Mouse (Mus musculus): ENCODE results near the gene Lmo1. TPM values are rescaled to one million over a fixed set of nuclear protein-coding genes. Genes with fewer than 3 reads are reported as not detected.
"Not testable (repeated sequence)": the region's sequence is repeated elsewhere in the genome, so short reads cannot be mapped to it uniquely, and the experiment has no call there.

The Lmo1 gene
- total RNA-seq, 4 experiments from 2014 or later, result 2.1 to 3.7 (median 3.2) TPM

DNA sequence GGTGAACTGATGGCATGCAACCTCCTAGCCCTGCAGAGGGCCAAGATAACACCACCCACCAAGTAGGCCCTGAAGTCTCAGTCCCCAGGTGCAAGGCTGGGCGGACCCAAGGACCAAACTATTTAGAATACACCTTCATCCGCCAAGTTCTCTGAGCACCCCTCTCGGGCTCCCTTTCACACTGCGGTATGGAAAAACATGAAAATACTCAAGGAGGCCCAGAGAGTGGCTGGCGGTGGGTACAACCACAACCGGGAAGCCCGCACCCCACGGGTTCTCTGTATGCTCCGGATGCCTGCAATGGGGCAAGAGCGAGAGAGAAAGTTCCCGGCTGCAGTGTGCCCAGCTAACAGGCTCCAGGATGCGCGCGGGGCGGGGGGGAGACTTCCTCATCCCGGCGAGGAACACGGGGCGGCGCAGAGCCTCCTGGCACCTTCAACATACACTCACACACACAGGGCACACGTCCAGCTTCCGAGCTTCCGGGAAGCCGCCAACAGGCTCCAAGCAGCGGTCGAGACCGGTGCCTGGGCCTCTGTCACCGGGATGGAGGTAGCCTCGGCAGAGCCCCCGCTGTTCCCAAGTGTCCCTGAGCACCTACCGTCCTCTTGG, 564 bp downstream of the Lmo1 start:
- peak; percentile 38 for DNase-seq (ENCODE audit: low spot score)

DNA sequence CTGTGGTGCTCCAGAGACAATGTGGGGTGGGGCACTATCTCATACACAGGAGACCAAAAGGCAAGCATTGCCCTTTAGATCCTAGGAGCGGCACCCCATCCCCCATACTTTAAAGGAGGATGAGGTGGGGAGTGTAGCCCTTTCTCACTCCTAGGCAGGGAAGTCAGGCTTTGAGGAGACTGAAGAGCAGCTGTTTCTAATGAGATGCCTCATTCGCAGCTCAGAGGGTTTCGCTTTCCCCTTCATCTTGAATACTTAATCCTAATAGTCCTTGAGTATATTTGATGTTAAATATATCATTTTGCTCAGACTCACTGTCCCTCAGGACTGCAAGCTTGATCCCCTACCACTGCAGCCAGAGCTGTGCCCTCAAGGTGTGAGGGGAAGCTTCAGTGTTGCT, 3.1 kb downstream of the Lmo1 start:
- DNase-seq (ENCODE audit: low spot score), result no peak

DNA sequence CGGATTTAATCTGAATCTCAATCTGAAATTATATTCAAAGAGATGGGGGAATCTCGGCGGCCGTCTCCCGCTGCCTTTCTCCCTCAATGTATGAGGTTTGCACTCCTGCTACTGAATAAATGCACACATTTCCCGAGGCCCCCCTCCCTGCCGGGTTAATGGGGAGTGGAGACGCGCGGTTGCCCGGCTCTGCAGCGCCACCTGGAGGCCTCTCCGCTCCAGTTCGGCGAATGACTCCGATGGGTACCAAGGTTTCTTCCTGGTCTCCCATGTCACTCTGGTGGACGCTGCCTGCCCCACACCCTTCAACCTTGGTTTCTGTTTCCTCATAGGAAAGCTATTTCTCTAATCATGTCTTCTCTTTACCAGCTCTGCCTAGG, 4.6 kb downstream of the Lmo1 start:
- DNase-seq (ENCODE audit: low spot score), result peak; percentile 81

DNA sequence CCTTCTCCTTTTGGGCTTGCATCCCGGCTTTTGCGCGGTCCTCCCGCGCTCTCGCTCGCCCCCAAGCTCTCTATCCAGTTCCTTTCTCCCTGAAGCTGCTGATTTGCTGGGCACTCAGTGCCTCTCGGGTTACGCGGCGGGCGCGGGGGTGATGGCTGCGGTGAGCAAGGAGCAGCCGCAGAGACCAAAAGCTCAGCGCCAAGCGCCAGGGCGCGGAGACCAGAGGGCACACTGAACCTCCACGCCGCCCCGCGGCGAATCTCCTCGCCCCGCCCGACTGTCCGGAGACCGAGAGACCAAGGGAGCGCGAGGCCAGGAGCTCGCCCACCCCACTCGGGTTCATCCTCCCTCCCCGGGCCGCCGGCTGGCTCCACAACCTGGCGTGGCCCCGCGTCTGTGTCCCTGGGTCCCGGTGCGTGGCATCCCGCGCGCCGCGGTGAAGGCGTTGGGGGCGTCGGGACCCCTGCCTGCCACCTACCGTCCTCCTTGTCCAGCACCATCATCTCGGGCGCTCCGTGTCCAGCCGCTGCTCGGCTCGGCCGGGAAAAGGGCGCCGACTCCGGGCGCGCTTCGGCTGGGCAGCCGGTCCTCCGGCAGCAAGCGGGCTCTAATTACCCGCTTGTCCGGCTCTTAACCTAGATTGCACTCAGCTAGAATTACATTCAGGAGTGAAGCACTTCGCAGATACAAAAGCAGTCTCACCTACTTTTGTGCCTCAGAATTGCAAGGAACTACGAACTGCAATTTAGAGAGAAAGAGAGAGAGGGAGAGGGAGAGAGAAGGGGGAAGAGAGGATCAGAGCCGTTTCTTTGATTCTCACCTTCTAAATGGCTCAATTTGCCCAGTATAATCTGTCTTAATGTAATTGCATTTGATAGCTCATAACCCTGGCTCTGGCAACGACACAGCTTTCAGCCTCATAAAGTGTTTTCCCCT, 5.2 kb downstream of the Lmo1 start:
- DNase-seq (ENCODE audit: low spot score), result no peak

DNA sequence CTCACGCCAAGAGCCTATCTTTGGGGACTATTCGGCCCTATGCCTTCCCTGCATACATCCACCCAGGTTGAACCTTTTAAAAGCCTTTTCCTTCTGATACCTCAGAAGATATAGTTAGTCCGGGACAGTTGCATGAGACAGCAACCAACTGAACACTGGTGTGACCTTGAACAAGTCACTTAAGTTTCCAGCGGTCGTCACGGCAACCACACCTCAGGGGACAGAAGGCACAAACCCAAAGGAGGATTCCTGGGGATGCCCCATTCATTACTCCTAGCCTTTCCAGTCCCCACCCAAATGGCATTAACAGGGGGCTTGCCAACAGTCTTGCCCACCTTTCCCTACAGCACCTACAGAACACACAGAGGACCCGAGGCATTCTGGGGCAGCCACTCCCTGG, 6.3 kb downstream of the Lmo1 start:
- DNase-seq (ENCODE audit: low spot score), result no peak

DNA sequence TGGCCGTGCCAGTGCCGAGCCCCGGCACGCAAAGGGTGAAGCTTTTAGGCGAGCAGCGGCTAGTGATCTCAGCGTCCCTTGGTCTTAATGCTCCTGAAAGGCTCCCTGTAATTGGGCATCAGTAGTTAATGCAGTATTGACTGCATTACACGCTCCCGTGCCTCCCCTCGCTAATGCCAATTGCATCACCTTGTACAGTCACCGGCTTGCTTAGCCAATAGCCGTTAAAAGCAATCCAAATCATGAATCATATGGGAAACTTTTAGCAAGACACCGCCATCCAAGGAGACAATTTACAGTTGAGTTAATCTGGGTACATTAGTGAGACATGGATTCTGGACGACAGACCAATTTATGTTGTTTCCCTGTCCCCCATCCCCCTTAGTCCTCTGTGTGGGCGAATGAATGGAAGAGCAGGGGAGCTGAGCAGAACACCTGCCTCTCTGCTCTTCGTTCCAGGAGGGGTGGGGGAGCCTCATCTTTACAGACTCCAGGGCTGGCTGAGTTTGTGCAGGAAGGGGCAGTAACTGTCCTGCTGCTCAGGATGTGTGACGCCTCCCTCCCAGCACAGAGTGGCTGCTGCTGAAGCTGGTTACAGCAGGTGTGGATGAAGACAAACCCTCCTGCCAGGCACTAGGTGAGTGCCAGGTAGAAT, 8.9 kb downstream of the Lmo1 start:
- DNase-seq (ENCODE audit: low spot score), result no peak

DNA sequence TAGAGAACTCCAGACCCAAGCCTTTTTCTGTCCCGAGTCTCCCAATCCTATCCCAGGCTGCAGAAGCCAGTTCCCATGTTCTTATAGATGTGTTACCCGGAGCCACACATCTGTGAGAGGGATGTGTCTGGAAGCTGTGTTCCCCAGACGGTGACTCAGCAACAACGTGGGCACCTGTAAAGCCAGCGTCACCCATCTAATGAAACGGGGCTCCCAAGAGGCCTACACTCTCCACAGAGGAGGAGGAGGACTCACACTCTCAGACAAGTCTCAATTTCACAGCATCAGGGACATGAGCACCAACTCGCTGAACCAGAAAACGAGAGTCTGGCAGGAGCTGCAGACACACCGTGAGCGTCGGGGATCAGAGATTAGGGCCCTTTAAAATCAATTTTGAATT, 20.7 kb downstream of the Lmo1 start:
- no peak for DNase-seq (ENCODE audit: low spot score)

DNA sequence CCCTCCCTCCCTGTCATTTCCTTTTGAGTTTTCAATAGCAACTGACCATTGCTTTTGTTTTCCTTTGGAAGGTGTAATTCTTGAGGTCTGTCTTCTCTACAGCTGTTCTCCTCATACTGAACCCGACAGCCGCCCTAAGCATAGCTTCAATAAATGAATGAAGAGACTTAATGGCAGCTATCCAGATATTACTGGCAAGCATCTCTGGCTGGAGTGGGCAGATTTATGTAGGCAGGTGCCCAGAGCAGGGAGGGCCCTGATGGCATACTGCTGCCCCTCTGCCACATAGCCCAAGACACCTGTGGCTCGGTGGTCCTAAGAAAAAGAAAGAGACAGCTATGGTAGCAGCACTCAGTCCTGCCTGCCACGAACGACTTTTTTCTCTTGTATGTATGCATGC, 21.5 kb downstream of the Lmo1 start:
- DNase-seq (ENCODE audit: low spot score), result no peak

DNA sequence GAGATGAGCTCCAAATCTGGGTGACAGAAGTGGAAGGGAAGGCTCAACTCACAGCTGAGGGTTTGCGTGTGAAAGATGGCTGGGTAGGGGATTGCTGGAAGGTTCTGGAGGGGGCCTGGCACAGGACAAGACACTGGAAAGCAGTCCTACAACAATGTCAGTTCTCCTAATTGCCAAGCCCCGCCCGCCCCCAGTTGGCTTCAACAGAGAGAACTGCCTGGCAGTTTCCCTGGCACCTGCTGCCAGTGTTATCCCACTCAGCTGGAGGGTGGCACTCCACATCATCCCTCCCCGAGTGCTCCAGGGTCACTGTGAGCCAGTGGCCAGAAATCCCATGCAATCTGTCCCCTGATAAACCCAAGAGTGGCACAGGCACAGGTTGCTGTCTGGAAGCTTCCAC, 23.9 kb downstream of the Lmo1 start:
- DNase-seq (ENCODE audit: low spot score), result no peak

DNA sequence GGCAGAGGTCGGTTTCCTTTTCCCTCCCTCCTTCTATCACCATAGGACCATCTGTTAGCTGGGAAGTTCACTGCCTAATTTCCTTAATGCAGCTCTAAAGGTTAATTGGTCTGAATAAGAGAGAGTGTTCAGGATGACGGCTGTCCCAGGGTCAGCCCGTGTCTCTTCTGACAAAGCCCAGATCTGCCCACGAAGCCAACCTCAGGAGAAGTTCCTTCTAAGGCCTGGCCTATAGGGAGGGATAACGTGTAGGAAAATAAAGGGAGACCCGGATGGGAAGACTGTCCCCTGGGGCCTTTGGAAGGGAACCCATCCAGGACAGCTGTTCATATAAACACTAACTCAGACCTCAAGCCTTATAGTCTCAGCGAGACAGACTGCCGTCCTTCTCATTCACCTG, 29.8 kb downstream of the Lmo1 start:
- DNase-seq (ENCODE audit: low spot score), result no peak

DNA sequence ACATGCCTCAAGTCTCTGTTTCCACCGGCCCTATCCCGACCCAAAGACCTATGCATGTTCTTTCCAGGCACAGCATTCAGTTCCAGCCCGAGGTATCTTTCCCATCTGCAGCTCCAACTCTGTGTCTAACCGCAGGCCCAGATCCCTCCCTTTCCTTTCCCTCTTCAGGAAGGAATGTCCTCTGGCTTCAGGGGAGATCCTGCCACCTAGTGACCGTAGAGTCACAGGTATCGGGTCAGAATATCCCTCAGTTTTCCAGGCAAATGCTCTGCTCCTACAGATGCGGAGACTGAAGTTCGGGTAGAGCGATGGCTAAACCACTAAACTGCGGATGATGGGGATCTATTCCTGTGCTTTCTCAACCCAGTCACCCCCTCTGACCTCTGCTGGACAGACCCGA, 30.3 kb downstream of the Lmo1 start:
- DNase-seq (ENCODE audit: low spot score), result no peak

DNA sequence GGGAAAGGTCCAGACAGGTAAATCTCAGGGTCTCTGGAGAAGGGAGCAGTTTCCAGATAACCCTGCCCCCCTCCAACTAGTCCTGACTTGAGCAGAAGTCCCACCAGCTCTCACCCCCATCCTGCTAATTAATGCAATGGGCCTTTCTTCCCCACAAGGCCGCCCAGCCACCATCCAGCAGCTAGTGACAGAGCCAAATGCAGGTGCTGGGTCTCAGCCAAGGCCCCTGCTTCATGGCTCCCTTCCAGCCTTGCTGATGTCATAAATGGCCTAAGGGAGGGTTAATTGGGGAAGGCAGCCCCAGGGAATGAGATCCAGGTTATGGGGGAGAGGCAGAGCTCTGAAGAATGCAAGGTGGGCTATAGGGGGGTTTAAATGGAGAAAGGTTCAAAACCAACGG, 32.4 kb downstream of the Lmo1 start:
- no peak for DNase-seq (ENCODE audit: low spot score)

DNA sequence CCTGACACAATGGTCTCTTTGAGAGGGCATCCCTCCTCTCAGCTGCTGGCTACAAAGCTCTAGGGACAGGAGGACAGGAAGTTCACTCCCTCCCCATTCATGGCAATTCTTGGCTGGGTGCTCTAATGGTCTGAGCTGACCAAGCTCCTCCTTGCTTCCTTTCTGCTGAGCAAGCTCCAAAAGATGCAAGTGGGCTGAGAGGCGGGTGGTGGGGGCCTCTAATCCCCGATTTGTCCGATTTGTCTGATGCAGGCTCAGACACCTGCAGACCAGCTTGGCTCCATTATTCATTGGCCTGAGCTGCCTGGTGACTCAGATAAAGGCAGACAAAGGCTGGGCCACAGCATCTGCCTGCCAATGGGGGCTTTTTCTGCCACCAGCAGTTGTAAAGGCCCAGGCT, 33.3 kb downstream of the Lmo1 start:
- no peak for DNase-seq (ENCODE audit: low spot score)

DNA sequence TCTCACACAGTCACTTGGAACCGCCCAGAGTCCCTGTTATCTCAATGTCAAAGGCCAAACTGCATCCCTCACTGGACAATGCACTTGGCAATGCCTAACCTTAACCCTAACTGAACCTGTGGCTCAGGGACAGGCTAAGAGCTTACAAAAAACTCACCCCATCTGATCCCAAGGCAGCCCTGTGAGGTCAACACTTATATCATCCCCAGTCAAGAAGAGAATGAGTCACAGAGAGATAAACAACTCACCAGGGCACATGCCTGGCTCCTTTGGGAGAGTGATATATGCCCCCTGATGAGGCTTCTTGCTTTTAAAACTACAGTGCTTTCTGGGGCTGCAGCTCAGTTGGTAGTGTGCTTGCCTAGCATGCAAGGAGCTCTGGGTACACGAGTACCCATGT, 34.0 kb downstream of the Lmo1 start:
- DNase-seq (ENCODE audit: low spot score), result no peak

DNA sequence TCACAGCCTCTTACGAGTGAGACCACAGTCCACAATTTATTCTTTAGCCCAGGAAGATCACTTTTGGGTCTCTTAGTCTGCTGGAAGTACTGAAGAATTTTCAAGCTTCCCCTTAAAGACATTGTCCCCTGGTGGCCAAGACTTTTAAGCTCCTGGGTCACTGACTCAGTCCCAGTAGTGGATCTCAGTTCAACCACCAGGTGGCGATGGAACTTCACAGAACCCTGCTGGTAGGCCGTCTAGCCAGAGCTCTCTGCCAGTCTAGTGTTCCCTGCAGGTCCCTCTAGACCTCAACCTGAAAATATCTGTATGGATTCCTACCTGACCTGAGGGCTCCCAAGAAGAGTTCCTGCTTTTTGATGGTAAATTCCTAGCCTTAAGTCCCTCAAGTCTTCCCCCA, 35.6 kb downstream of the Lmo1 start:
- DNase-seq (ENCODE audit: low spot score), result peak; percentile 88

DNA sequence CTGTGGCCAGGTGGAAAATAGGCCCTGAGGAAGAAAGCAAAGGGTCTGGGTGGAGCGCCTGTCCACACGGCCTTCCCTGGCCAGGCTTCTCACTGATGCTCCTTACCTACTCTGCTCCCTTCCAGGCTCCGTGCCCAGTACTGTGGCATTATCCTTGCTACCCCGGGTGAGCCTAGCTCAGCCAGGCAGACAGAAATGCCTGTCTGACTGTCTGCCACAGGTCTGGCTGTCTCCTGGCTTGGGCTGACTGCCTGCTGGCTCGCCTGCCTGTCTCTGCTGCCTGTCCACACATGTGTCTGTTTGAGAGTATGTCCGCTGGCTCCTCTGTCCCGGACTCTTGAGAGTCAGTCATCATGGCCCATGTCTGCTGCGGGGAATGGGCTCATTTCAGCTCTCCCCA, 37.6 kb downstream of the Lmo1 start:
- peak; percentile 42 for DNase-seq (ENCODE audit: low spot score)

DNA sequence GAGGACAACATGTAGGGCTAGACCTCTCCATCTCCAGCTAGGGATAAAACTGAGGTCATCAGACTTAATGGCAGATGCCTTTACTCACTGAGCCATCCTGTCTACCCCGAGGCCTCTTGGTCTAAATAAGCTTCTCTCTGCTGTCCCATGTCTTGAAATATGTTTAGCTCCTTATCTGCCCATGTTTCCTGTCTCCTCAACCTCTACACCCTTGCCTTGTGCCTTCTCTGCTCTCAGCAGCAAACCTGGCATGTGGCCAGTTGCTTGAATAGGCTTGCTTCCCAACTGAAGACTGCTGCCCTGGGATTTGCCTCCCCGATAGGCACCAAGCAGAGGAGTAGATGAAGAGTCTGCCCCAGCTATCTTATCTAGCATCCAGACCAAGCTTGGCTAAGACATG, 43.4 kb downstream of the Lmo1 start:
- no peak for DNase-seq (ENCODE audit: low spot score)

DNA sequence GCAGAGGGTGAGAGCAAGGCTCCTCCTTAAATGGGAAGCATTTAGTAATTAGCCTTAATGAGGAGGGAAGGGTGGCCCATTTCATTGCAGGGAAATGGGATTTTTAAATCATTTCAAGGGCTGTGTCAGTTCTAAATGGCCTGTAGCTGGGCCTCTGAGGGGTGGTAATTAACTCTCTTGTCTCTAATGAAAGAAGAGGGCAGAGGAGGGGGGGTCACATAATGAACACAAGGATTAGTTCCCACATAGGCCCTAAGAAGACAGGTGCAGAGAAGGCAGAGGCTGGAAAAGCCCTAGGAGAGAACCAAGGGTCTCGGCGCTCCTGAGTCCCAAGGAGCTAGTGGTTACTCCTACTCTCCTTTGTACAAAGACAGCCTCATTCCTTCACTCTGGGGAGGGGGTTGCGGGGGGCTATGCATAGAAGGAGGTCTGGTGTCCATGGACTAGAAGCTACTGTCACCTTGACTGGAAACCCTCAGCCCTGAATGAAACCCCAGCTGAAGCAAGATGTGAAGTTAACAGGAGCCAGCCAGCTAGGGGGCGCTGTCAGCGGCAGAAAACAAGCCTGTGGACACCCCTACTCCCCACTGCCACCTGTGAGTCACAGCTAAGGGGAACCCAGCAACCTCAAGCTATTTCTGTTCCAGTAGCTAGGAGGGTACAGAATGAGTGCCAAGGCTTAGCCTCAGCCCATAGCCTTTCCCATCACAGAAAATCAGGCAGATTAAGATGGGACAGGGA, 44.9 kb downstream of the Lmo1 start:
- DNase-seq (ENCODE audit: low spot score), result no peak

DNA sequence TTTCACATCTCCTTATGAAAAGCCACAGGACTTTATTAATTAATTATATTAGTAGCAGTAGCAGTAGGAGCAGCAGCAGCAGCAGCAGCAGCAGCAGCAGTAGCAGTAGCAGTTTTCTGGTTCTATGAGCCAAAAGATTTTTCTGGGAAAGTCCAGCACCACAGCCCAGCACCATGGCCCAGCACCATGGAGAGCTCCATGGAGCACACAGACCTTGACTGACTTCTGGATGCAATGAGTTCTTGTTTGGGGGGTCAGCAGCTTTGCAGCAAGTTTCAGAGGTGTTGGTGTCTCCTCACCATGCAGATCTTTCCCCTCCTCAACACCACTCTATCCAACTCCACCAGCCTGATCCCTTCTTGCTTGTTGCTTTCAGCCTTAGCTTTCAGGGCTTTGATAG, 45.6 kb downstream of the Lmo1 start:
- DNase-seq (ENCODE audit: low spot score), result no peak

DNA sequence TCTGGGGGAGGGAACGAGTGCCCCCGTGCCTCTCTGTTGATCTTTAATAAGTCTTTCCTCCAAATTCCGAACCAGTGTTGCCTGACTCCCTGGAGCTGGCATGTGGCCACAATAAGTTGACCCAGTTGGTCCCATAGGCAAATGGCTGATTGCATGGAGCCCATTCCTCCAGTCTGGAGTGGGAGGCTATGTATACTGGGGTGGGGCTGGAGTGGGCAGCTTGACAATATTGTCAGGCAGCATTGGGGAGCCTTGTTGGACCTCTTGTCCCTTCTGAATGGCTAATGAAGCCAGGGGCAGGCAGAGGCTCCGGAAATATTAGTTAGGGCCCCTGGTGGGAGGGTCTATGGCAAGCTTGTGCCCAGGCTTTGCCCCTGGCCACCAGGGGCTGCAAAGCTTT, 59.1 kb downstream of the Lmo1 start:
- DNase-seq (ENCODE audit: low spot score), result no peak

DNA sequence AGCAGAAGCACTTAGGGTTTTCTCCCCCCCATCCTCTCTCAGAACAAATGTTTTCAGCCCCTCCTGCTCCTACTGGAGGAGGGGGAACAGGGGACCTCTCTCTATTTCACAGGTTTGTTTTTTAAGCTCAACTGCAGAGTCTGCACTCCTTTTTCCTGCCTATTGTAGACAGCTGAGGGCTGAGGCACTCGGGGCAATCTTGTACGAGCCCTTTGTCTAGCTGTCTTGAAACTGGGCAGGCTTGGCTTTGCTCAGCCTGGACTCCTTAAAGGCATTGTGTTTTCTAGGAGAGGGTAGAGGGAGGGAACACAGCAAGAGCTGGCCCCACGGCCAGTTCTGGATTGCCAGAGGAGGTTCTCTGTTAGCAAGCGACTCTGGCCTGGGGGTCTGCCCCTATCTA, 59.5 kb downstream of the Lmo1 start:
- not testable (repeated sequence) for DNase-seq (ENCODE audit: low spot score)

DNA sequence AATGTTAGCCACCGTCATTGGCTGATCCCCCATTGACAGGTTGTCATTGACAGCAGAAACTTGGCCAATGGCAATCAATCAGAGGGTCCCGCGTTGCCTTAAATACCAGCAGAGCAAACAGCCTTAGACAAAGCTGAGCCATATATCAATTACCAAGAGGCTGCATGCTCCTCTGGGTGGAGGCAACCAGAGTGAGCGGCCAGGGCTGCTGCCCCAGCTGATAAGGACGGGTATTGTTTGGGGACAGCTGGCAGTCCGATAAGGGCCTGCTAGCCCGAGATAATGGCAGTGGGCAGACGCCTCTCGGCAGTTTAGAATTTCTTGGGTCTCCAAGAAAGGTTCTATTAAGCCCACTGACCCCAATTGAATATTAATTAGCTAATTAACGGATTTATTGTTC, 60.1 kb downstream of the Lmo1 start:
- DNase-seq (ENCODE audit: low spot score), result no peak
